Comparison of ENCODE assay signal across 19 mouse cellular contexts in the genomic region with DNA sequence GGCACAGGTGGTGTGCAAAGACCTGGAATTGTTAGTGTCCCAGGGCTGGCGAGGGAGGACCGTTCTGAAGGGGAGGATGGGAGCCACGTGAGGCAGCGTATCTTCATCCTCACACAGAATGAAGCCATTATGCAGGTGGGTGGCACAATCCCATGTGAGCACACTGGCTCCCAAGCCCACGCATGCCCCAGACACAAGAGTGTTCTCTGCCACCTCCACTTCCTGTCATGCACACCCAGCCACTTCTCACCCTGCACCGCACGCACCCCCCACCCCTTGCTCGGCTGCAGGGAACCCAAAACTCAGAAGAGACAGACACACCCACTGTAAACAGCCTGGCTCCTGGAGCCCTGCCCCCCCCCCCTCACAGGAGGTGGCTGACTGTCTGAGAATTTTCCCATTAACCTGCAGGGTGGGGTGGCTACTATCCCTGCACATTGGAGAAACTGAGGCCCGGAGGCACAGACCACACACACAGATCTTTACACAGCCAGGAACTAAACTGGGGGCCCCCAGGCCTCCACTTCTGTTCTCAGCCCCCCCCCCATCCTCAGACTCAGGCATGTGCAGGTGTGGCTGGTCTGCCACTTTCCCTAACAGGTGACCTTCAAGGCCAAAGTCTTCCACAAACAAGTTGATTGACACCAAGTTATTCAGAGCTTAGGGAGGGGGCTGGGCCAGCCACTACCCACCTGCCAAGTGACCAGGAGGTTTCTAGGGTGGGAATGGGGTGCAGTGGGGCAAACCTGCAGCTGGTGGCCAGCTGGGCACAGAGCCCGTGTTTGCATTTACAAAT. TPM values are rescaled to one million over a fixed set of nuclear protein-coding genes. Genes with fewer than 3 reads are reported as not detected.
DNase-seq lines count a peak whose midpoint lies in the region; ATAC-seq and TF ChIP-seq lines count a peak whose summit lies in the region.
"Had no signal": no experiment of that assay in that cellular context is flagged by ENCODE, and none has a peak within 500 bp of the region (broad histone marks: within the 10 kb centered on the region; RNA-seq: fewer than 3 reads in every experiment).

No protein-coding gene starts in this region.

- H3K36me3 ChIP-seq in forebrain, postnatal 0 days (ENCODE audit: insufficient read depth): peaks cover 4% of the 10 kb centered on the region; the same call in 1 of the 2 replicates
- H3K36me3 ChIP-seq: embryonic facial prominence, embryonic 12.5 days; limb, embryonic 10.5 days; liver, embryonic 12.5 days; midbrain, embryonic 13.5 days had no signal

- no peak overlapping the region for H3K9ac ChIP-seq in forebrain, postnatal 0 days
- H3K9ac ChIP-seq: embryonic facial prominence, embryonic 12.5 days; liver, embryonic 12.5 days; lung, embryonic 14.5 days; midbrain, embryonic 13.5 days had no signal

- TF ChIP-seq CTCF in forebrain, postnatal 0 days (IDR thresholded peaks at IDR 0.05; ENCODE audit: low read depth): no peak

- ATAC-seq in forebrain, postnatal 0 days: no peak
- ATAC-seq in erythroblast, adult 5-6 weeks (replicated peaks; ENCODE audit: low FRiP score, poor library complexity, severe bottlenecking): no peak
- ATAC-seq: hindbrain, postnatal 0 days; liver, embryonic 12.5 days; midbrain, embryonic 13.5 days had no signal

- H3K4me2 ChIP-seq in forebrain, postnatal 0 days (ENCODE audit: low read depth): no peak overlapping the region
- H3K4me2 ChIP-seq: embryonic facial prominence, embryonic 12.5 days; liver, embryonic 12.5 days; lung, embryonic 14.5 days; midbrain, embryonic 13.5 days had no signal

- no peaks in the 10 kb centered on the region for H3K27me3 ChIP-seq in forebrain, postnatal 0 days (ENCODE audit: insufficient read depth, low read length)
- H3K27me3 ChIP-seq: embryonic facial prominence, embryonic 12.5 days; midbrain, embryonic 13.5 days had no signal

- peak; percentile 53 for DNase-seq in layer of hippocampus, adult 11-12 months (ENCODE audit: low spot score)
- DNase-seq in layer of hippocampus, adult 9-10 months (ENCODE audit: low spot score): no peak
- peak; percentile 73 to 84 for DNase-seq in right cerebral cortex, postnatal 36 days (ENCODE audit: low spot score in 2 of 2)
- DNase-seq in right cerebral cortex, postnatal 4 days: no peak
- peak; percentile 63 to 79 for DNase-seq in left cerebral cortex, postnatal 36 days (ENCODE audit: low spot score in 2 of 2)
- DNase-seq in forebrain, postnatal 0 days: no peak
- DNase-seq: adrenal gland, postnatal 36 days; cerebellum, adult 9-10 months; kidney, adult 9 months; kidney, postnatal 4 days; lung, embryonic 14.5 days; thymus, adult 18-20 months had no signal

- intact Hi-C loops in left cerebral cortex, postnatal 36 days (cut with DNase I): no loop called here

- H3K27ac ChIP-seq in forebrain, postnatal 0 days (ENCODE audit: low read depth, low read length): no peak overlapping the region
- H3K27ac ChIP-seq: embryonic facial prominence, embryonic 12.5 days; hindbrain, postnatal 0 days; limb, embryonic 10.5 days; liver, embryonic 12.5 days; macrophage; midbrain, embryonic 13.5 days had no signal

- no peaks in the 10 kb centered on the region for H3K9me3 ChIP-seq in forebrain, postnatal 0 days (ENCODE audit: low read length)
- H3K9me3 ChIP-seq: embryonic facial prominence, embryonic 12.5 days; limb, embryonic 10.5 days; liver, embryonic 12.5 days; midbrain, embryonic 13.5 days had no signal

- no peaks in the 10 kb centered on the region for H3K4me1 ChIP-seq in forebrain, postnatal 0 days (ENCODE audit: insufficient read depth)
- H3K4me1 ChIP-seq: liver, embryonic 12.5 days had no signal

- no peak overlapping the region for H3K4me3 ChIP-seq in forebrain, postnatal 0 days (ENCODE audit: low read depth, low read length)
- H3K4me3 ChIP-seq: embryonic facial prominence, embryonic 12.5 days; limb, embryonic 10.5 days; liver, embryonic 12.5 days; midbrain, embryonic 13.5 days had no signal

- WGBS in forebrain, postnatal 0 days: 93% methylated on average over 10 of the region's 10 CpGs

RNA-seq across cellular contexts. Expression of gene Rap1gap, which starts 27.8 kb away (rescaled TPM):
- 100 to 1,000 TPM; 311 to 333 TPM for total RNA-seq in left cerebral cortex, postnatal 36 days (2021)
- total RNA-seq in forebrain, postnatal 0 days (2014; rRNA removed): 113 and 128 TPM in 2 replicates
- polyA plus RNA-seq in forebrain, postnatal 0 days (2015; fragmentation: Nextera tagmentation; extraction: Ambion mirVana): 63.9 and 74.3 TPM in 2 replicates
- total RNA-seq in erythroblast, adult 5-6 weeks (2015; ENCODE audit: low replicate concordance): not detected in 2 replicates
- total RNA-seq in erythroblast, adult 5-6 weeks (2017; ENCODE audit: low replicate concordance): not detected in 2 replicates

Comparison
In these comparisons a context has a peak if more than half of its experiments do, and no peak if none do; other contexts are left out.
1. DNase-seq: peak in layer of hippocampus, adult 11-12 months (single experiment), right cerebral cortex, postnatal 36 days (2 of 2) and left cerebral cortex, postnatal 36 days (2 of 2); none in layer of hippocampus, adult 9-10 months (single experiment), right cerebral cortex, postnatal 4 days (single experiment) and forebrain, postnatal 0 days (single experiment).
2. RNA of gene Rap1gap, which starts 27.8 kb away (total RNA-seq): 311 to 333 TPM in left cerebral cortex, postnatal 36 days and 113 to 128 TPM in forebrain, postnatal 0 days; not detected in erythroblast, adult 5-6 weeks; every median in the first group is over 10 times any median in the second.